Mouse (Mus musculus): ENCODE results near the gene Mapkapk3. TPM values are rescaled to one million over a fixed set of nuclear protein-coding genes. Genes with fewer than 3 reads are reported as not detected.

Mapkapk3 gene
- polyA plus RNA-seq, 1 experiment from 2014 or later, result 4.8 TPM

DNA sequence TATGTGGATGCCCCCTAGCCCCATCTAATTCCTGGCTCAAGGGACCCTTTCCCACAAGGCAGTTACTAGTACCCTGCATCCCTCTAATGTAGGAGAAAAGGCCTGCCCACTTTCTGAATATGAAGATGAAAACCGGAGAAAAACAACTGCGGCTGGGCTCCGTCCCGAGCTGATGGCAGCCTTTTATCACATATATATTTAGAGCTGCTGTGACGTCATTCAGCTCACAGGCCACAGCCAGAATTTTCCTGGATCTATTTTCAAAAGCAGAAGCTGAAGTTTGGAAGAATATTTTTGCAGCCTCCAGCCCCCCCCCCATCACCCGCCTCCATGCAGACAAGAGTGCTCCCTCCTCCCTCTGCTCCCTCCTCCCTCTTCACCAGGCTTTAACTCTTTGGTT lies 30.1 kb downstream of the Mapkapk3 start:
- DNase-seq (ENCODE audit: low spot score) (no peak), ATAC-seq (ENCODE audit: insufficient read depth, low FRiP score, low TSS enrichment) (no peak)
- Histone ChIP-seq H3K36me3 (ENCODE audit: control insufficient read depth, insufficient read depth, low read length) (no peaks in the 10 kb centered on the region), H3K9ac (ENCODE audit: low read length) (no peak overlapping the region), H3K27me3 (ENCODE audit: control insufficient read depth, insufficient read depth, low read length) (no peaks in the 10 kb centered on the region), H3K27ac (ENCODE audit: low read depth, low read length) (no peak overlapping the region), H3K4me3 (ENCODE audit: low read depth, low read length) (no peak overlapping the region), H3K4me1 (ENCODE audit: control insufficient read depth, insufficient read depth, low read length) (no peaks in the 10 kb centered on the region; the same call in 1 of the 2 replicates), H3K9me3 (ENCODE audit: control insufficient read depth, low read length) (no peaks in the 10 kb centered on the region), H3K4me2 (ENCODE audit: low read depth) (no peak overlapping the region)
- 79% methylated on average over 6 of the region's 6 CpGs for WGBS

GRCm38 (mm10) chr9:107255596-107255995 lies 34.1 kb downstream of the Mapkapk3 start:
- Histone ChIP-seq H3K9me3 (ENCODE audit: control insufficient read depth, low read length) (no peaks in the 10 kb centered on the region), H3K27me3 (ENCODE audit: control insufficient read depth, insufficient read depth, low read length) (no peaks in the 10 kb centered on the region), H3K4me1 (ENCODE audit: control insufficient read depth, insufficient read depth, low read length) (no peaks in the 10 kb centered on the region; the same call in 1 of the 2 replicates), H3K27ac (ENCODE audit: low read depth, low read length) (no peak overlapping the region), H3K4me3 (ENCODE audit: low read depth, low read length) (no peak overlapping the region), H3K4me2 (ENCODE audit: low read depth) (no peak overlapping the region), H3K9ac (ENCODE audit: low read length) (no peak overlapping the region), H3K36me3 (ENCODE audit: control insufficient read depth, insufficient read depth, low read length) (no peaks in the 10 kb centered on the region)
- WGBS, result 34% methylated on average over 3 of the region's 3 CpGs
- ATAC-seq (ENCODE audit: insufficient read depth, low FRiP score, low TSS enrichment) (no peak), DNase-seq (ENCODE audit: low spot score) (no peak)

DNA sequence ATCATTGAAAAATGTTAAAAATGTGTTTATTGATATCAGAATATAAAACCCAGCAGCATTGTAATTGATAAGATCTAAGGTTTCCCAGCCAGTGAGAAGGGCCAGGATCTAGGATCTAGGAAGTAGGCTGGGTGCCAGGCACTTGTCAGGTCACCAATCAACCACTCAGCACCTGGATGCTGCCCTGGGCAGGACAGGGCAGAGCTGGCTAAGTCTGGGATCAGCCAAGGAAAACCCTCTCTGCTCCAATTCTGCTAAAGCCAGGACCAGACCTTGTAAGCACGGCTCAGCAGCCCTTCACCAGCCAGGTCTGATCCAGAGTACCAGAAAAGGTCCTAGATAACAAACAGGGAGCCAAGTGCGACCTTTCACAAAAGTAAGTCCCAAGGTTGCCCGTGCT lies 34.8 kb downstream of the Mapkapk3 start:
- DNase-seq (ENCODE audit: low spot score) (no peak), ATAC-seq (ENCODE audit: insufficient read depth, low FRiP score, low TSS enrichment) (no peak)
- Histone ChIP-seq H3K4me3 (ENCODE audit: low read depth, low read length) (no peak overlapping the region), H3K9ac (ENCODE audit: low read length) (no peak overlapping the region), H3K4me1 (ENCODE audit: control insufficient read depth, insufficient read depth, low read length) (no peaks in the 10 kb centered on the region; the same call in 1 of the 2 replicates), H3K27me3 (ENCODE audit: control insufficient read depth, insufficient read depth, low read length) (no peaks in the 10 kb centered on the region), H3K36me3 (ENCODE audit: control insufficient read depth, insufficient read depth, low read length) (no peaks in the 10 kb centered on the region), H3K27ac (ENCODE audit: low read depth, low read length) (no peak overlapping the region), H3K9me3 (ENCODE audit: control insufficient read depth, low read length) (no peaks in the 10 kb centered on the region), H3K4me2 (ENCODE audit: low read depth) (no peak overlapping the region)
- 79% methylated on average over 3 of the region's 3 CpGs for WGBS

DNA sequence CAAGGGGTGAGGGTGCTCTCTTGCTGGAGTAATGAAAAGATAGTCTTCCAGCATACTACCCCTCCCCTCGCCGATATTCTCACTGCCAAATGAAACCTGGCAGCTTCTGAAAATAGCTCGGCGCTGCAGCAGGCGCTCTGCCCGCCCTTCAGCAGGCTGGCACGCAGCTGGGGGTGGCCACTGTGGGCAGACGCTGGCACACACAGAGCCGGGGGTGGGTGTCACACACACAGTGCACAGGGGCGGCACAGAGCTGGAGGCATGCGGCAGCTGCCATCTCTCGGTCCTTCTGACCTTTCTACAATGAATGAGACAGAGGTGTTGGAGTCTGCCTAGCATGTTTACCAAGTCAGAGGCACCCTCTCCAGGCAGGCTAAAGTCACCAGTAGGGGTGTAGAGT lies 35.2 kb downstream of the Mapkapk3 start:
- H3K36me3 ChIP-seq (ENCODE audit: control insufficient read depth, insufficient read depth, low read length), result no peaks in the 10 kb centered on the region
- DNase-seq (ENCODE audit: low spot score), result no peak

GRCm38 (mm10) chr9:107252164-107252563 lies 37.5 kb downstream of the Mapkapk3 start:
- Histone ChIP-seq H3K27ac (ENCODE audit: low read depth, low read length) (no peak overlapping the region), H3K4me3 (ENCODE audit: low read depth, low read length) (no peak overlapping the region), H3K9ac (ENCODE audit: low read length) (no peak overlapping the region), H3K9me3 (ENCODE audit: control insufficient read depth, low read length) (no peaks in the 10 kb centered on the region), H3K27me3 (ENCODE audit: control insufficient read depth, insufficient read depth, low read length) (no peaks in the 10 kb centered on the region), H3K4me2 (ENCODE audit: low read depth) (no peak overlapping the region), H3K36me3 (ENCODE audit: control insufficient read depth, insufficient read depth, low read length) (no peaks in the 10 kb centered on the region), H3K4me1 (ENCODE audit: control insufficient read depth, insufficient read depth, low read length) (no peaks in the 10 kb centered on the region; the same call in 1 of the 2 replicates)
- peak; percentile 38 for DNase-seq (ENCODE audit: low spot score)
- no peak for ATAC-seq (ENCODE audit: insufficient read depth, low FRiP score, low TSS enrichment)
- 12% methylated on average over 5 of the region's 5 CpGs for WGBS

More for the DNA sequence above, 35.2 kb downstream of the Mapkapk3 start:
- H3K27ac ChIP-seq (ENCODE audit: low read depth, low read length), result no peak overlapping the region
- H3K4me3 ChIP-seq (ENCODE audit: low read depth, low read length), result no peak overlapping the region
- no peaks in the 10 kb centered on the region for H3K9me3 ChIP-seq (ENCODE audit: control insufficient read depth, low read length)
- 82% methylated on average over 12 of the region's 12 CpGs for WGBS
- H3K9ac ChIP-seq (ENCODE audit: low read length), result no peak overlapping the region
- no peaks in the 10 kb centered on the region for H3K27me3 ChIP-seq (ENCODE audit: control insufficient read depth, insufficient read depth, low read length)
- no peak overlapping the region for H3K4me2 ChIP-seq (ENCODE audit: low read depth)
- H3K4me1 ChIP-seq (ENCODE audit: control insufficient read depth, insufficient read depth, low read length), result no peaks in the 10 kb centered on the region; the same call in 1 of the 2 replicates
- ATAC-seq (ENCODE audit: insufficient read depth, low FRiP score, low TSS enrichment), result no peak

GRCm38 (mm10) chr9:107250416-107251337 lies 39.0 kb downstream of the Mapkapk3 start:
- H3K9me3 ChIP-seq (ENCODE audit: control insufficient read depth, low read length), result no peaks in the 10 kb centered on the region

DNA sequence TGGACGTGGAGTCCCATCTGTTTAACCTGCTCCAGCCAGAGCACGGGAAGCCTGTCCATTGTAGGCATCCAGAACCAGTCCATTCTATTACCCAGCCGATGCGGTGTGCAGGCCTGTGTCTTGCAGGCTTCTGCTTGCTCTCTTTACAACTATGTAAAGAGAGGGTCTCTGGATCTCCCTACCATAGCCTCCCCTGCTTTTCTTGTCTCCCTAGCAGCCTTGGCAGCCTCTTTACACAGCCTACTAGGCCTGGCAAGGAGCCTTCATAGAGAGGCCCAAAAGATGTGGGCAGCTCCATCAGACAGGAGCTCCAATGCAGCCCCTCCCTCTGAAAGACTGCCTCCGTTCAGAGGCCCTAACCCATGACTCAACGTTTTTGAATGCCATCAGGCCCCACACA lies 40.5 kb downstream of the Mapkapk3 start:
- H3K27me3 ChIP-seq (ENCODE audit: control insufficient read depth, insufficient read depth, low read length), result no peaks in the 10 kb centered on the region
- no peak overlapping the region for H3K4me3 ChIP-seq (ENCODE audit: low read depth, low read length)
- H3K4me2 ChIP-seq (ENCODE audit: low read depth), result no peak overlapping the region
- no peak overlapping the region for H3K9ac ChIP-seq (ENCODE audit: low read length)
- 76% methylated on average over 6 of the region's 6 CpGs for WGBS
- H3K9me3 ChIP-seq (ENCODE audit: control insufficient read depth, low read length), result no peaks in the 10 kb centered on the region
- no peak overlapping the region for H3K27ac ChIP-seq (ENCODE audit: low read depth, low read length)
- ATAC-seq (ENCODE audit: insufficient read depth, low FRiP score, low TSS enrichment), result no peak
- DNase-seq (ENCODE audit: low spot score), result no peak
- no peaks in the 10 kb centered on the region for H3K36me3 ChIP-seq (ENCODE audit: control insufficient read depth, insufficient read depth, low read length)
- H3K4me1 ChIP-seq (ENCODE audit: control insufficient read depth, insufficient read depth, low read length), result no peaks in the 10 kb centered on the region

More at GRCm38 (mm10) chr9:107250416-107251337, 39.0 kb downstream of the Mapkapk3 start:
- no peak for DNase-seq (ENCODE audit: low spot score)
- no peaks in the 10 kb centered on the region for H3K27me3 ChIP-seq (ENCODE audit: control insufficient read depth, insufficient read depth, low read length)
- no peak overlapping the region for H3K4me3 ChIP-seq (ENCODE audit: low read depth, low read length)
- H3K4me2 ChIP-seq (ENCODE audit: low read depth), result no peak overlapping the region
- ATAC-seq (ENCODE audit: insufficient read depth, low FRiP score, low TSS enrichment), result no peak
- H3K4me1 ChIP-seq (ENCODE audit: control insufficient read depth, insufficient read depth, low read length), result no peaks in the 10 kb centered on the region; the same call in 1 of the 2 replicates
- no peak overlapping the region for H3K27ac ChIP-seq (ENCODE audit: low read depth, low read length)
- 82% methylated on average over 14 of the region's 14 CpGs for WGBS
- no peaks in the 10 kb centered on the region for H3K36me3 ChIP-seq (ENCODE audit: control insufficient read depth, insufficient read depth, low read length)
- no peak overlapping the region for H3K9ac ChIP-seq (ENCODE audit: low read length)

DNA sequence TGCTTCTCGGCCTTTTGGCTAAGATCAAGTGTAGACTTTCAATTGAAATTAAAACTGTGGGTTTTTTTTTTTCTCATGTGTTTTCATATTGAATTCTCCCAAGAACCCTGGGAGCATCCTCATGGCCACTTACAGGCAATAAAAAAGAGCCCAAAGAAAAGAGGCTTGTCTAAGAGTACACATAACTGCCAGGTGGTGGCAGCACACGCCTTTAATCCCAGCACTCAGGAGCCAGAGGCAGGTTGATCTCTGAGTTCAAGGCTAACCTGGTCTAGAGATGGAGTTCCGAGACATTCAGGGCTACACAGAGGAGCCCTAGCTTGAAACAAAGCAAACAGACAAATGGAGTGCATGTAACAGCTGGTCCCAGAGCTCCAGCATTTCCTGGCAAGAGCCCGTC lies 43.5 kb downstream of the Mapkapk3 start:
- Histone ChIP-seq H3K9me3 (ENCODE audit: control insufficient read depth, low read length) (no peaks in the 10 kb centered on the region), H3K27me3 (ENCODE audit: control insufficient read depth, insufficient read depth, low read length) (no peaks in the 10 kb centered on the region), H3K36me3 (ENCODE audit: control insufficient read depth, insufficient read depth, low read length) (no peaks in the 10 kb centered on the region), H3K4me1 (ENCODE audit: control insufficient read depth, insufficient read depth, low read length) (no peaks in the 10 kb centered on the region), H3K9ac (ENCODE audit: low read length) (no peak overlapping the region), H3K4me3 (ENCODE audit: low read depth, low read length) (no peak overlapping the region), H3K4me2 (ENCODE audit: low read depth) (no peak overlapping the region), H3K27ac (ENCODE audit: low read depth, low read length) (no peak overlapping the region)
- no peak for ATAC-seq (ENCODE audit: insufficient read depth, low FRiP score, low TSS enrichment)
- no peak for DNase-seq (ENCODE audit: low spot score)
- WGBS, result 62% methylated on average over 4 of the region's 4 CpGs

- 80% methylated on average over 4 of the region's 4 CpGs for WGBS
- ATAC-seq (ENCODE audit: insufficient read depth, low FRiP score, low TSS enrichment) (no peak), DNase-seq (ENCODE audit: low spot score) (no peak)
- Histone ChIP-seq H3K9me3 (ENCODE audit: control insufficient read depth, low read length) (no peaks in the 10 kb centered on the region), H3K4me2 (ENCODE audit: low read depth) (no peak overlapping the region), H3K27me3 (ENCODE audit: control insufficient read depth, insufficient read depth, low read length) (no peaks in the 10 kb centered on the region), H3K9ac (ENCODE audit: low read length) (no peak overlapping the region), H3K4me1 (ENCODE audit: control insufficient read depth, insufficient read depth, low read length) (no peaks in the 10 kb centered on the region), H3K36me3 (ENCODE audit: control insufficient read depth, insufficient read depth, low read length) (no peaks in the 10 kb centered on the region), H3K27ac (ENCODE audit: low read depth, low read length) (no peak overlapping the region), H3K4me3 (ENCODE audit: low read depth, low read length) (no peak overlapping the region)
Measured at GRCm38 (mm10) chr9:107245311-107245710, 44.4 kb downstream of the Mapkapk3 start.
